Mouse (Mus musculus): ENCODE measurements at regions not wholly inside any gene's neighbourhood (a gene's known extent, or its start where the extent isn't known, plus 50 kb on each side); places are given as distances from the start of the nearest gene placed in this dataset.

GRCm38 (mm10) chr4:93583670-93584303 lies 248.5 kb upstream of the Tusc1 start:
- TF ChIP-seq GATA1 (IDR thresholded peaks at IDR 0.05; ENCODE audit: borderline replicate concordance, low read length), result no peak
- no peak for TF ChIP-seq FLI1 (IDR thresholded peaks at IDR 0.05; ENCODE audit: low read length)
